7 mouse cellular contexts compared by ENCODE assay signal in genomic region chr14:48295815-48296271, GRCm38 (mm10).
DNase-seq lines count a peak whose midpoint lies in the region; TF ChIP-seq lines count a peak whose summit lies in the region.

No protein-coding gene starts in this region.

- intact Hi-C loops in left cerebral cortex, postnatal 36 days (cut with DNase I) = no loop called here

- H3K4me1 ChIP-seq in embryonic fibroblast, embryonic 13.5 days (ENCODE audit: control insufficient read depth, insufficient read depth, low read length) = peaks cover 14% of the 10 kb centered on the region
- peaks cover 20% of the 10 kb centered on the region for H3K4me1 ChIP-seq in olfactory bulb, adult 2 months (ENCODE audit: control insufficient read depth, insufficient read depth, low read length)

- DNase-seq in left cerebral cortex, postnatal 36 days (ENCODE audit: low spot score in 2 of 2) = peak; percentile 21 to 24
- no peak for DNase-seq in left cerebral cortex, adult 11 months (ENCODE audit: low spot score)
- peak; percentile 24 for DNase-seq in heart, postnatal 4 days
- DNase-seq in thymus, postnatal 10 days (ENCODE audit: low spot score in 2 of 2) = no peak
- DNase-seq in urinary bladder, postnatal 25 days (ENCODE audit: low spot score) = no peak

- TF ChIP-seq CTCF in embryonic fibroblast, embryonic 13.5 days (IDR thresholded peaks at IDR 0.05; ENCODE audit: borderline replicate concordance, insufficient read depth, low read length) = no peak
- no peak for TF ChIP-seq CTCF in olfactory bulb, adult 2 months (IDR thresholded peaks at IDR 0.05; ENCODE audit: insufficient read depth, low read depth, low read length)

- WGBS in olfactory bulb, adult 2 months = 4% methylated on average over 7 of the region's 7 CpGs

- TF ChIP-seq POLR2A in embryonic fibroblast, embryonic 13.5 days (IDR thresholded peaks at IDR 0.05; ENCODE audit: low read depth, low read length) = no peak
- no peak for TF ChIP-seq POLR2A in olfactory bulb, adult 2 months (IDR thresholded peaks at IDR 0.05; ENCODE audit: insufficient read depth, low read depth, low read length)

- peak overlapping the region; percentile 56 for H3K27ac ChIP-seq in embryonic fibroblast, embryonic 13.5 days (ENCODE audit: insufficient read depth, low read length)
- H3K27ac ChIP-seq in olfactory bulb, adult 2 months (ENCODE audit: insufficient read depth, low read depth, low read length) = peak overlapping the region; percentile 55

- no peak overlapping the region for H3K4me3 ChIP-seq in embryonic fibroblast, embryonic 13.5 days (ENCODE audit: insufficient read depth, low read length)
- no peak overlapping the region for H3K4me3 ChIP-seq in olfactory bulb, adult 2 months (ENCODE audit: insufficient read depth, low read depth, low read length)

Comparison
In these comparisons a context has a peak if more than half of its experiments do, and no peak if none do; other contexts are left out.
1. DNase-seq: peak in left cerebral cortex, postnatal 36 days (2 of 2) and heart, postnatal 4 days (single experiment); none in left cerebral cortex, adult 11 months (single experiment), thymus, postnatal 10 days (0 of 2) and urinary bladder, postnatal 25 days (single experiment).